Mouse (Mus musculus) forebrain, embryonic 14.5 days (tissue): ENCODE data around the gene Arsj. TPM values are rescaled to one million over a fixed set of nuclear protein-coding genes. Genes with fewer than 3 reads are reported as not detected.

ENCODE experiments used
- ATAC-seq: fragments of 200-750 bp; cut with Nextera tagmentation; 2 replicates; pipeline ENCODE4 v1.8.0; 2017; ENCODE audit warnings: mild to moderate bottlenecking, moderate library complexity
- DNase-seq: peaks from one replicate; pipeline ENCODE4 v3.0.0-alpha.2; 2015; ENCODE audit warnings: low spot score
- H3K27ac ChIP-seq: fragments of 300-500 bp; sonication (generic); 2 replicates; pipeline ENCODE4 v1.5.1; 2014; ENCODE audit warnings: low read depth, mild to moderate bottlenecking, control low read depth, low read length, moderate library complexity
- H3K27me3 ChIP-seq: fragments of 300-500 bp; sonication (generic); replicated peaks from 2 replicates; pipeline ENCODE4 v1.6.1; 2014; ENCODE audit warnings: low read length, control low read depth, mixed read lengths; ENCODE audit not compliant: control insufficient read depth, insufficient read depth
- H3K36me3 ChIP-seq: fragments of 300-500 bp; sonication (generic); 2 replicates; pipeline ENCODE4 v1.6.1; 2014; ENCODE audit warnings: low read length, control low read depth; ENCODE audit not compliant: control insufficient read depth, insufficient read depth
- H3K4me1 ChIP-seq: fragments of 300-500 bp; sonication (generic); 2 replicates; pipeline ENCODE4 v1.6.1; 2014; ENCODE audit warnings: antibody characterized with exemption, low read length, control low read depth; ENCODE audit not compliant: control insufficient read depth, insufficient read depth
- H3K4me2 ChIP-seq: fragments of 300-500 bp; sonication (generic); 2 replicates; pipeline ENCODE4 v1.6.1; 2014; ENCODE audit warnings: mild to moderate bottlenecking, control low read depth, low read length
- H3K4me3 ChIP-seq: fragments of 300-500 bp; sonication (generic); 2 replicates; pipeline ENCODE4 v1.5.1; 2014; ENCODE audit warnings: low read depth, low read length, control low read depth
- H3K9ac ChIP-seq: fragments of 300-500 bp; sonication (generic); 2 replicates; pipeline ENCODE4 v1.6.1; 2014; ENCODE audit warnings: mild to moderate bottlenecking, low read length, control low read depth, moderate library complexity
- H3K9me3 ChIP-seq: fragments of 300-500 bp; sonication (generic); replicated peaks from 2 replicates; pipeline ENCODE4 v1.6.1; 2016; ENCODE audit warnings: low read length, control low read depth, mixed read lengths; ENCODE audit not compliant: control insufficient read depth
- WGBS: fragments of 180-500 bp; shearing (Covaris S2); extraction: QIAGEN DNeasy Blood & Tissue Kit; methylation state at CpG from one replicate; pipeline ENCODE4 v1.1.7; 2014; 5-methylcytosine and 5-hydroxymethylcytosine counted together
- polyA plus RNA-seq: library from polyadenylated mRNA; unstranded; fragments of >200 nt; fragmentation: Nextera tagmentation; extraction: Ambion mirVana; gene quantifications from 2 replicates; pipeline ENCODE4 v1.2.1, GENCODE M21; 2014

The Arsj gene
- polyA plus RNA-seq = 0.11 and 0.14 TPM in 2 replicates

DNA sequence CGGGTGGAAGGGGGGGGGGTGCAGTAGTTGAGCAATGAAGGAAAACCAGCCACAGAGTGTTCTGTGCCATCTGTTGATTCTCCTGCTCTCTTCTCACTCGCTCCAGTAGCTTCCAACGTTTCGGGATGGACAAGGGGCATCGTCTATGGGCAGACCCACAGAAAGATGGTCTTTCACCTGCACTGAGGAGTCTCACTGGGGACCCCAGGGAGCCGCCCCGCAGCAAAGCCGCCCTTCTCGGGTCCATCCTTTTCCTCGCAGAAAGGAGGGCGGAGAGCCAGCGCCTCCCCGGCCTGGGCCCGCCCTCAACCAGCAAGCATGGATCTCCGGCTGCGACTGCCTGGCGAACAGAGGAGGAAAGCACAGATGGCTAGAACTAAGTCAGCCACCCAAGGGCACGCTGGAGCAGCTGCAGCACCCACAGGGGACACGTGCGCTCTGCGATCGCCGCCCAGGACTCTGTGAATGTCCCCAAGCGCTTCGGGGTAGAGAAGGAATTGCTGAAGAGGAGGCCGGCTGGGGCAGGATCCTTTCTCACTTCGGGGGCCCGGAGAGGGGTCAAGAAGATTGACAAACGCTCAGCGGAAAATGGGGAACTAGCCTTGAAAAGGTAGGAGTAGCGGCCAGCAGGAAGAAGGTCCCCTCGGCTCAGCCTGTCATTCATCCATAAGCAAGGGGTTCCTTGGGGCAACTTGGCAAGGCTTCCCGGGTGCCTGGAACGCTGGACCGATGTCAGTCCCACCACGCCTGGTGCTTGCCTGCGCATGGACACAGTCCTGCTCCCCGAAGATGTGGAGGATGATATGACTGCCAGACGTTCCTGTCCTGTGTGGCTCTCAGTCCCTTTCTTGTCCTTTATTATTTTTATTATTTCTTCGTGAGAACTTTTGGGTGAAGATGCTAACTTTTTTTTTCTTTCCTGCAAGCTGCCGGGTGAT, at the start of gene Arsj:
TSS of gene Arsj (plus strand) at position 117 of the 938 bp plus-strand sequence.
- Histone ChIP-seq H3K36me3 (no peaks in the 10 kb centered on the region), H3K4me3 (peak within 1 kb of the TSS; percentile 31), H3K9ac (peak within 1 kb of the TSS; percentile 59), H3K4me1 (no peaks in the 10 kb centered on the region), H3K9me3 (no peaks in the 10 kb centered on the region), H3K27me3 (no peaks in the 10 kb centered on the region), H3K27ac (no peak within 1 kb of the TSS), H3K4me2 (peak within 1 kb of the TSS; percentile 65)
- peak; percentile 86 for ATAC-seq
- DNase-seq = peak; percentile 48
- WGBS = 16% methylated on average over 41 of the region's 41 CpGs

DNA sequence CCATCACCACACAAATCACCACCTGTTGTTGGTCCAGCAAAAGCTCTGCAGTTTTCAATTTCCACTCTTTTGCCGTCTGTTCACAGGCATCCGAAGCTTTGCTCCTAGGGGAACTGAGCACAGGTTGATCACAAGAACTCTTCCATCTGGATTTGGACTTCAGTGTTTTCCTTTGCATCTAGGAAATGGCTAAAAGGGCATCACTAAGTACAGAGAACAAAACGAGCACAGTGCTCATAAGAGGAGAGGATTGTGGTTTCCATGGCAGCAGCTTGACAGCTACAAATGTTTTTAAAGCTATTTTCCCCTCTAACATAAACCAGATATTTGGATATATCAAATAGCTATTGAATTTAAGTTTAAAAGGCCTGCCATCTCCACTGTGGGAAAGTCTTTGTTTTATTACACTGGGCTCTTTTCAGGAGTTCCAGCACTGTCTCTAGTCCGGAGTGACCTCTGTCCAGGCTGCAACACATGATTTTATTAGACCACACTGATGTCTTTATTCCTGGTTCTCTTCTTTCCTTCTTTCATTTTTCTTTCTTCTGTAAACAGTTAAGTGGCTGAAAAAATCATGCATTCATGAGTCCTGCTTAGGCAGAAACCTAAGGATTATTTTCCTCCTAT, 38.5 kb upstream of the Arsj start:
- Histone ChIP-seq H3K36me3 (no peaks in the 10 kb centered on the region), H3K4me2 (no peak overlapping the region), H3K4me1 (no peaks in the 10 kb centered on the region; the same call in 1 of the 2 replicates), H3K4me3 (no peak overlapping the region), H3K27ac (no peak overlapping the region), H3K9me3 (no peaks in the 10 kb centered on the region), H3K27me3 (no peaks in the 10 kb centered on the region), H3K9ac (no peak overlapping the region)
- ATAC-seq = no peak
- peak; percentile 15 for DNase-seq
- 44% methylated on average over 4 of the region's 4 CpGs for WGBS

DNA sequence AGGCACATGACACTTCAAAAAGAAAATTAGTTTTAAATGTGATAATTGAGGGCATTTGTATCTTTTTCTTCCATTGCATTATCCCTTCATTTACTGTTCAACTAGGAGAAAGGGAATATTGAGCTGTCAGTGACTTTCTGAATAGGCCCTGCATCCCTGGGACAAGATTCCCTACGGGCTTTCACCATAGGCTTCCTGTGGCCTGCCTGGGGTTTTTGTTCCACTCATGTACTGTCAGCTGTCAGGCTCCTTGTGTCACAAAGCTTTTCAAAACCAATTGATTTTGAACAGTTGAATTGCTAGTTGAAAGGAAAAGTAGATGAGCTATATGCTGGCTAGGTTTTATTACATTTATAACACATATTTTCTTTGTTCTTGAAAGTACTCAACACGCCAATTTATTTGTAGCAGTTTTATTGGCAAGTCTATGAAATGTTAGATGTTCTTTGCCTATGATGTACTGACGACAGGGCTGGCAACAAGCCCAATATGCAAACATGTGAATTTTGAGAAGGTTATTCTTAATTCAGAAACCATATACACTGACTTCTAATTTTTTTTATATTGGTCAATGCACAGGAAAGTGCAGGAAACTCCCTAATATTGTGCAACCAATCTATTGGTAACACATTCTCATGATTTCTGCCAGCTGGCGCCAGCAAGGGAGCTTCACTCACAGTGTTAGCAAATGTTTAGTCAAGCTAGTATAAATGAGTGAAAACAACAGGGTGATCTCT, 37.4 kb upstream of the Arsj start:
- Histone ChIP-seq H3K9me3 (no peaks in the 10 kb centered on the region), H3K36me3 (no peaks in the 10 kb centered on the region), H3K4me2 (no peak overlapping the region), H3K27me3 (no peaks in the 10 kb centered on the region), H3K27ac (no peak overlapping the region), H3K4me1 (no peaks in the 10 kb centered on the region; the same call in 1 of the 2 replicates), H3K4me3 (no peak overlapping the region), H3K9ac (no peak overlapping the region)
- DNase-seq (peak; percentile 48), ATAC-seq (peak; percentile 66; the same call in 1 of the 2 replicates)
- 48% methylated on average over 4 of the region's 4 CpGs for WGBS

DNA sequence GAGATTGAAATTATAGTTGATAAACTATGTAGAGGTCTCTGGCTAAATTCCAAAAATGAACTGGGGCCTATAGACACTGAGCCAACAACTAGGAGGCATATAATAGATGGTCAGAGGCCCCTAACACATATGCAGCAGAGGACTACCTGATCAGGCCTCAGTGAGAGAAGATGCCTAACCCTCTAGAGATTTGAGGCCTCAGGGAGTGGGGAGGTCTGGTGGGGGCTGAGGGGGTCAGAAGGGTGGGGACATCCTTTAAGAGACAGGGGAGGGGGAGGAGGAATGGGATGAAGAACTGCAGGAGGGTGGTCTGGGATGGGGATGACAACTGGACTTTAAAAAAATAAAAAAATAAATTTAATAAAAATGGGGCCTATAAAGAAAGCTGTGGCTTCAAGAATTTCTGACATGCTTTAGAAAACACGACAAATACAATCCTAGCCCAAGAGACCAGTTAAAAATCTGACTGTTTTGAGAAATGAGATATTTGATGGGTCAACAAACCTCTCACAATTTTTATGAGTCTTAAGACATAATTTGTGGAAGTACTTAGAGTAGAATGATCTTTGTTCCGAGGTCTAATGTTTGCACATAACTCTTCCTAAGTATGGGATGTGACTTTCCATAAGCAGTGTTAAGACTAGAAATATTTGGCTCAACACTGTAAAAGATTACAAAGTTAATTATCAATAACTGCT, 36.7 kb upstream of the Arsj start:
- DNase-seq = no peak
- ATAC-seq = no peak
- Histone ChIP-seq H3K4me1 (no peaks in the 10 kb centered on the region; the same call in 1 of the 2 replicates), H3K27ac (no peak overlapping the region), H3K9me3 (no peaks in the 10 kb centered on the region), H3K9ac (no peak overlapping the region), H3K4me2 (no peak overlapping the region), H3K4me3 (no peak overlapping the region), H3K27me3 (no peaks in the 10 kb centered on the region), H3K36me3 (no peaks in the 10 kb centered on the region)
- WGBS = 84% methylated on average over 2 of the region's 2 CpGs

DNA sequence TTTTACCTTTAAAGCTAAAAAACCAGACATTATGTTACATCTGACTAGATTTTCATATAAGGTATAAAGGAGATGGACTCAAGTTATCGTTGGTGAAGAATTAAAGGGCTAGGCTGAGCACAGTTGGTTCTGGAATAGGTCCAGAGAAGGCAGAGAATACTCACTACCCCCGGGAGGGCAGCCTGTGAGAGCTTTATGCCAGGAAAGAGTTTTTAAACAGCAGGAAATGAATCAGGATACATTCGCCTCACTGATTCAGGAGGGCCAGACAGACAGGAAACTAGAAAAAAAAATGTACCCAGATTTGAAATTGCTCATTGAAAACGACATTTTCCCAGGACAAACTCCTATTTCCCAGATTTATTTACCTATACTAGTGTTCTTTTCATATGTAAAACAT, 28.2 kb upstream of the Arsj start:
- no peak for DNase-seq
- Histone ChIP-seq H3K4me2 (no peak overlapping the region), H3K36me3 (no peaks in the 10 kb centered on the region), H3K4me3 (no peak overlapping the region), H3K27me3 (no peaks in the 10 kb centered on the region), H3K27ac (no peak overlapping the region), H3K4me1 (no peaks in the 10 kb centered on the region), H3K9ac (no peak overlapping the region), H3K9me3 (no peaks in the 10 kb centered on the region)
- WGBS = 72% methylated on average over 4 of the region's 4 CpGs
- no peak for ATAC-seq

DNA sequence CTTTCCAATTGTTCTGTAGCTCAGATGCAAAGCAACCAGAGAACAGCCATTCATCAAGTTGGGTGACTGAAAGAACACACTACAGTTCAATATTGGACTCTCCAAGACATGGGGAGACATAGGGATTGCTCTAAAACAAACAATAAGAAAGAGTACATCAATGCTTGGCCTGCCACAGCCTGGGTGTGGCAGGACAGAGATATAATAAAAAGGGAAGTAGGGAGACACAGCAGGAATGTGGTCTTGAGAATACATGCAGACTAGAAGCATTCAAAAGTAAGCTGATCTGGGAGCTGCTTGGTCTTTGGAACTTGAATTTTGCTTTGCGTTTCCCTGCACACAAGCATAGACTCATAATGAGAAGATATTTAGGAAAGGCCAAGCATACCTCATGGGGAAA, 18.7 kb upstream of the Arsj start:
- H3K27ac ChIP-seq = no peak overlapping the region
- H3K36me3 ChIP-seq = no peaks in the 10 kb centered on the region
- H3K4me1 ChIP-seq = no peaks in the 10 kb centered on the region
- 95% methylated on average over 1 of the region's 1 CpGs for WGBS
- ATAC-seq = no peak
- no peaks in the 10 kb centered on the region for H3K27me3 ChIP-seq
- H3K4me3 ChIP-seq = no peak overlapping the region
- H3K4me2 ChIP-seq = no peak overlapping the region
- no peak for DNase-seq
- H3K9ac ChIP-seq = no peak overlapping the region
- H3K9me3 ChIP-seq = no peaks in the 10 kb centered on the region

DNA sequence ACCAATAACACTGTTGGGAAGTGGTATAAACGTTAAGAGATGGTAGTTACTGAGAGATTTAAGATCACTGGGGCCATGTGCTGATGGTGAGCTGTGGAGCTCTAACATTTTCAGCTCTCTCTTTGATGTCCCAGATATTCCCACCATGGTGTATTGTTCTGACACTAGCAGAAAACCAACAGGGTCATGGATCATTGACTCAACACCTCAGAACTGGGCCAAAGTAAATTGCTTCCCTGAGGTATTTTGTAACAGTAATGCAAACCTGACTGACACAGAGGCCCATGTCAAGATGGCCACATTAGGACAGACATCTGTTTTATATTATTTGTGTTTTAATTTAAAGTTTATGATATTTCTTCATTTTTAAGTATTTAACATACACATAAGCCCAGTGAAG, 3.7 kb upstream of the Arsj start:
- ATAC-seq (no peak), DNase-seq (no peak)
- no peak overlapping the region for H3K27ac ChIP-seq
- H3K9me3 ChIP-seq = no peaks in the 10 kb centered on the region
- no peaks in the 10 kb centered on the region for H3K4me1 ChIP-seq
- H3K4me2 ChIP-seq = no peak overlapping the region
- no peaks in the 10 kb centered on the region for H3K27me3 ChIP-seq
- no peak overlapping the region for H3K9ac ChIP-seq
- H3K4me3 ChIP-seq = no peak overlapping the region
- WGBS = 62% methylated on average over 1 of the region's 1 CpGs
- H3K36me3 ChIP-seq = no peaks in the 10 kb centered on the region

DNA sequence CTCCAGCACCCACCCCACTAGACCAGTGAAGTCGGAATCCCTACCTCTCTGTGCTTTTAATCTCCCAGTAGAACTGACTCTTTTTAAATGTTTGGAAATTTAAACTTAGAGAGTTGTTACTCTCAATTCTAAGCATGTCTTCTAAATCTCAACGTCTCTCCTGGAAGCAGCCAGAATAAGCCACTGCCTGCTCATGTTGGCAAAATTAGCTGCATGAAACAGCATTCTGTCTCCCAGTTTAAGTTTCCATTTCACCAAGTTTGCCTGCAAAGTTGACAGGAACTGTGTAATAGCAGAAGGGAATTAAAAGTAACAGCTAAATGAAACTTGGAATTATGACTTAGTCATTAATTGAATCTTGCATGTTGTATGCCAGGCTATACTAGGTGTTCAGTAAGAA, 1.1 kb upstream of the Arsj start:
- no peaks in the 10 kb centered on the region for H3K9me3 ChIP-seq
- no peaks in the 10 kb centered on the region for H3K27me3 ChIP-seq
- H3K36me3 ChIP-seq = no peaks in the 10 kb centered on the region
- DNase-seq = no peak
- H3K4me2 ChIP-seq = no peak overlapping the region
- H3K9ac ChIP-seq = no peak overlapping the region
- H3K4me3 ChIP-seq = no peak overlapping the region
- WGBS = 78% methylated on average over 2 of the region's 2 CpGs
- no peak for ATAC-seq
- no peaks in the 10 kb centered on the region for H3K4me1 ChIP-seq
- H3K27ac ChIP-seq = no peak overlapping the region
